Mouse (Mus musculus) ES-Bruce4 (cell line): ENCODE data around the gene Depdc1b.

Experiments
- CTCF ChIP-seq: IDR thresholded peaks from one replicate; pipeline ENCODE4 v1.8.1; 2011; ENCODE audit warnings: low read depth, low read length
- EP300 ChIP-seq: IDR thresholded peaks from 2 replicates; pipeline ENCODE4 v1.6.1; 2011; ENCODE audit warnings: low read depth, low read length; ENCODE audit not compliant: insufficient read depth
- POLR2A ChIP-seq: IDR thresholded peaks from one replicate; pipeline ENCODE4 v1.8.1; 2011; ENCODE audit warnings: low read length; ENCODE audit not compliant: insufficient read depth

DNA sequence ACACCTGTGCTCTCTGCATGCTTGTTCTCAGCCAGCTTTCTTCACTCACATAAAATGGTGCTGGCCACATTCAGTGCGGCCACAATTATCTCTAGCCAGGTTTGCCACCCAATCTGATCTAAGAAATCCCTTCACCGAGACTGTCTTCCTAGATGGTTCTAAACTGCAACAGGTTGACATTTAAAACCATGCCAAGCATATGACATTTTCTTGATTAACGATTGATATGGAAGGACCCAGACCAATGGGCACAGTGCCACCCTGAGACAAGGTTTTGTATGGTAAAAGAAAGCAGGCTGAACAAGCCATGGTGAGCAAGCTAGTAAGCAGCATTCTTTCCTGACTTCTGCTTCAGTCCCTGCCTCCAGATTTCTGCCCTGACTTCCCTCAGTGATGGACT, 115.6 kb downstream of the Depdc1b start:
- no peak for TF ChIP-seq POLR2A
- TF ChIP-seq CTCF = no peak
- no peak for TF ChIP-seq EP300
